Mouse (Mus musculus): ENCODE measurements around the gene Acer1. TPM values are rescaled to one million over a fixed set of nuclear protein-coding genes. Genes with fewer than 3 reads are reported as not detected.
"Not testable (repeated sequence)": the region's sequence is repeated elsewhere in the genome, so short reads cannot be mapped to it uniquely, and the experiment has no call there.

Acer1 gene
- total RNA-seq, 2 experiments from 2014 or later: 0.04 TPM; not detected in 1

GRCm38 (mm10) chr17:56954871-56955270 is 27.1 kb downstream of the Acer1 start:
- no peak for ATAC-seq (ENCODE audit: poor library complexity, severe bottlenecking)

GRCm38 (mm10) chr17:56952639-56953038 is 29.3 kb downstream of the Acer1 start:
- no peak for ATAC-seq (ENCODE audit: poor library complexity, severe bottlenecking)

- peak; percentile 88 for ATAC-seq (ENCODE audit: poor library complexity, severe bottlenecking)
Measured at GRCm38 (mm10) chr17:56950915-56951314, 31.0 kb downstream of the Acer1 start.

- peak; percentile 21 for ATAC-seq (ENCODE audit: poor library complexity, severe bottlenecking)
Measured at GRCm38 (mm10) chr17:56938751-56939150, 43.2 kb downstream of the Acer1 start.

GRCm38 (mm10) chr17:56936731-56937130 is 45.2 kb downstream of the Acer1 start:
- no peak for ATAC-seq (ENCODE audit: poor library complexity, severe bottlenecking)

GRCm38 (mm10) chr17:56935363-56936131 is 46.4 kb downstream of the Acer1 start, which contains the start of gene Mllt1:
Gene Mllt1, minus strand, starts transcription at chr17:56935415.
- peak; percentile 97 for ATAC-seq (ENCODE audit: poor library complexity, severe bottlenecking)

GRCm38 (mm10) chr17:56934545-56935330 is 47.2 kb downstream of the Acer1 start:
- no peak for ATAC-seq (ENCODE audit: poor library complexity, severe bottlenecking)

GRCm38 (mm10) chr17:56933395-56933794 is 48.5 kb downstream of the Acer1 start:
- ATAC-seq (ENCODE audit: poor library complexity, severe bottlenecking): no peak

- peak; percentile 78 for ATAC-seq (ENCODE audit: poor library complexity, severe bottlenecking)
Measured at GRCm38 (mm10) chr17:56930026-56930425, 51.9 kb downstream of the Acer1 start.

GRCm38 (mm10) chr17:56929530-56929929 is 52.4 kb downstream of the Acer1 start:
- peak; percentile 63 for ATAC-seq (ENCODE audit: poor library complexity, severe bottlenecking)

GRCm38 (mm10) chr17:56929101-56929500 is 52.8 kb downstream of the Acer1 start:
- no peak for ATAC-seq (ENCODE audit: poor library complexity, severe bottlenecking)

- no peak for ATAC-seq (ENCODE audit: poor library complexity, severe bottlenecking)
Measured at GRCm38 (mm10) chr17:56925998-56926397, 55.9 kb downstream of the Acer1 start.

GRCm38 (mm10) chr17:56919725-56920124 is 62.2 kb downstream of the Acer1 start:
- no peak for ATAC-seq (ENCODE audit: poor library complexity, severe bottlenecking)

- ATAC-seq (ENCODE audit: poor library complexity, severe bottlenecking): no peak
Measured at GRCm38 (mm10) chr17:56917166-56917565, 64.8 kb downstream of the Acer1 start.

GRCm38 (mm10) chr17:56913444-56913843 is 68.5 kb downstream of the Acer1 start:
- no peak for ATAC-seq (ENCODE audit: poor library complexity, severe bottlenecking)

- no peak for ATAC-seq (ENCODE audit: poor library complexity, severe bottlenecking)
Measured at GRCm38 (mm10) chr17:56913023-56913422, 68.9 kb downstream of the Acer1 start.

- not testable (repeated sequence) for ATAC-seq (ENCODE audit: poor library complexity, severe bottlenecking)
Measured at GRCm38 (mm10) chr17:56909764-56910163, 72.2 kb downstream of the Acer1 start.

GRCm38 (mm10) chr17:56907887-56908286 is 74.0 kb downstream of the Acer1 start:
- no peak for ATAC-seq (ENCODE audit: poor library complexity, severe bottlenecking)

- ATAC-seq (ENCODE audit: poor library complexity, severe bottlenecking): no peak
Measured at GRCm38 (mm10) chr17:56907096-56907495, 74.8 kb downstream of the Acer1 start.

- no peak for ATAC-seq (ENCODE audit: poor library complexity, severe bottlenecking)
Measured at GRCm38 (mm10) chr17:56906166-56906565, 75.8 kb downstream of the Acer1 start.
